Mouse (Mus musculus): Measurements from ENCODE around the gene Fkbp8. TPM values are rescaled to one million over a fixed set of nuclear protein-coding genes. Genes with fewer than 3 reads are reported as not detected.
A peak's percentile ranks its signal among the peaks of the same experiment; 100 is the strongest.

The Fkbp8 gene
- polyA plus RNA-seq, 1 experiment from 2014 or later: 425 TPM

DNA sequence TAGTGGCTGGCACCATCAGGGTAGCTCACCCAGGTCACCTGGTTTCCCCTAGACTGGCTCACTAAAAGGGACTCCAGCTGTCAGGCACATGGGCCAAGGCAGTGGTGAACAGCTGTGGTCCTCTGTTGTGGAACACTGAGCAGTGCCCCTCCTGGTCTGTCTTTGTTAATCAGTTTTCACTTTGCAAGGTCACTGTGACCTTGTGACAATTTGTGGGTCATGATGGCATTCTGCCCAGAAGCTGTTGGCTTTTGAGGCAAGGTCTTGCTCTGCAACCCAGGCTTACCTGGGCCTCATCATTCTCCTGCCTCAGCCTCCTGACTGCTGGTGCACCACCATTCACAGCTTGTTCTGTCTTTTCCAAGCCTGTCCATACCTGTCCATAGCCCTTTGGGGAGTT, 42.8 kb downstream of the Fkbp8 start:
- Histone ChIP-seq H3K27me3 (ENCODE audit: control insufficient read depth, insufficient read depth, low read depth, low read length) (no peaks in the 10 kb centered on the region), H3K36me3 (ENCODE audit: control insufficient read depth, insufficient read depth, low read length) (no peaks in the 10 kb centered on the region), H3K9ac (ENCODE audit: low read depth, low read length) (no peak overlapping the region), H3K9me3 (replicated peaks; ENCODE audit: control insufficient read depth, low read length, poor library complexity, severe bottlenecking) (no peaks in the 10 kb centered on the region), H3K4me3 (ENCODE audit: low read depth, low read length) (no peak overlapping the region), H3K27ac (ENCODE audit: low read length) (no peak overlapping the region), H3K4me1 (ENCODE audit: control insufficient read depth, insufficient read depth, low read length) (no peaks in the 10 kb centered on the region), H3K4me2 (ENCODE audit: low read length) (no peak overlapping the region)
- no peak for ATAC-seq

DNA sequence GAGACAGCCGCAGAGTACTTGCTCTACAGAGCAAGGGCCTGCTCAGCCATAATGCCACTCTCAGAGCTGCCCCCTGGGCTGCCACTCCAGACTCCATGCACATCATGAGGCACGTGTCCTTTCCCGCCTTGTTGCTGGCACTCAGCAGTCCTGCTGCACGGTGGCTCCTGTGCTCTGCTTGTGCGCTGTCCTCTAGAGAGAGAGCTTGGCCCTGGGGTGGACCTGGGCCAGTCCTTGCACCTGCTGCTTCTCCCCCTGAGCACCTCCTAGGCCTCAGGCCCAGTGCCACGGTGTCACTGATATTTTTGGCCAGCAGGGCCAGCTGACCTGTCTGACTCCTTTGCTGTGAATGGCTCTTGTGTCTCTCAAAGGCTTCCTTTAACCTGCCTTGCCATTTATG, 43.5 kb downstream of the Fkbp8 start:
- Histone ChIP-seq H3K36me3 (ENCODE audit: control insufficient read depth, insufficient read depth, low read length) (no peaks in the 10 kb centered on the region), H3K9me3 (replicated peaks; ENCODE audit: control insufficient read depth, low read length, poor library complexity, severe bottlenecking) (no peaks in the 10 kb centered on the region), H3K4me1 (ENCODE audit: control insufficient read depth, insufficient read depth, low read length) (no peaks in the 10 kb centered on the region), H3K27ac (ENCODE audit: low read length) (no peak overlapping the region), H3K9ac (ENCODE audit: low read depth, low read length) (no peak overlapping the region), H3K4me3 (ENCODE audit: low read depth, low read length) (no peak overlapping the region), H3K27me3 (ENCODE audit: control insufficient read depth, insufficient read depth, low read depth, low read length) (no peaks in the 10 kb centered on the region), H3K4me2 (ENCODE audit: low read length) (no peak overlapping the region)
- peak; percentile 37; the same call in 1 of the 2 replicates for ATAC-seq
- 77% methylated on average over 6 of the region's 6 CpGs for WGBS

DNA sequence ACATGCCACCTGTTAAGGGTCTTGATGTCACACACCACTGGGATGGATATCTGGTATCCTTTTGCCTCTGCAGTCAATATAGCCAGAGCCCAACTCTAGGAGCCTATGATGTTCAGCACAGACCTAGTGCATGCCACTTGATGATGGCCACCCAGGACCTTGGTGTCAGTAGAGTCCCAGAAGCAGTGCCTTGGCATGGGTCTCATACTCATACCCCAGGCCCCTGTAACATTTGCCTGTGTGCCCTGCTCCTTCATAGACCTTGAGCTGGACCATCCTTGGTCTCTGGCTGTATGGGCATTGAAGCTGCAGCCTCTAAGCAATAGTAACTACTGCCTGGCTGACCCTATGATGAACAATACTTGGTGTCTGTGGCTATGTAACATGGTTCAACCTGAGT, 46.8 kb downstream of the Fkbp8 start:
- ATAC-seq: no peak
- no peaks in the 10 kb centered on the region for H3K27me3 ChIP-seq (ENCODE audit: control insufficient read depth, insufficient read depth, low read depth, low read length)

DNA sequence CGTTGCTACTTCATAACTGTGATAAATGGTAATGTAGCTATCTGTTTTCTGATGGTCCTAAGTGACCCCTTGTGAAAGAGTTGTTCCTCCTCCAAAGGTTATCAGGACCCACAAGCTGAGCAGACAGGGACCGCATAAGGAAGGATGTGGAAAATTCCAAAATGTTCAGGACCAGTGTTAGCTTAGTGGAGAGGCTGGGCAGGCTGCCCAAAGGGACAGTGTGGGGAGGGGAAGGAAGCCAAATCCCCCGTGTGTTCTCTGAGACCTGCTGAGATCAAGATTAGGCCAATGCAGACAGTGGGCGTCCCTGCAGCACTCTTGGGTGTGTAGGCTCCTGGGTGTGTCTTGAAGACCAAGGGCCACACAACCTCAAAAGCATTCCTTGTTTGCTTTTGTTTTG, 47.4 kb downstream of the Fkbp8 start:
- Histone ChIP-seq H3K9ac (ENCODE audit: low read depth, low read length) (no peak overlapping the region), H3K36me3 (ENCODE audit: control insufficient read depth, insufficient read depth, low read length) (peaks cover 8% of the 10 kb centered on the region), H3K27me3 (ENCODE audit: control insufficient read depth, insufficient read depth, low read depth, low read length) (no peaks in the 10 kb centered on the region), H3K4me3 (ENCODE audit: low read depth, low read length) (no peak overlapping the region), H3K9me3 (replicated peaks; ENCODE audit: control insufficient read depth, low read length, poor library complexity, severe bottlenecking) (no peaks in the 10 kb centered on the region), H3K4me2 (ENCODE audit: low read length) (no peak overlapping the region), H3K27ac (ENCODE audit: low read length) (no peak overlapping the region), H3K4me1 (ENCODE audit: control insufficient read depth, insufficient read depth, low read length) (no peaks in the 10 kb centered on the region)
- no peak for ATAC-seq
- WGBS: 83% methylated on average over 4 of the region's 4 CpGs

More for the DNA sequence above, 46.8 kb downstream of the Fkbp8 start:
- Histone ChIP-seq H3K4me2 (ENCODE audit: low read length) (no peak overlapping the region), H3K4me3 (ENCODE audit: low read depth, low read length) (no peak overlapping the region), H3K27ac (ENCODE audit: low read length) (no peak overlapping the region), H3K9me3 (replicated peaks; ENCODE audit: control insufficient read depth, low read length, poor library complexity, severe bottlenecking) (no peaks in the 10 kb centered on the region), H3K36me3 (ENCODE audit: control insufficient read depth, insufficient read depth, low read length) (peaks cover 7% of the 10 kb centered on the region), H3K4me1 (ENCODE audit: control insufficient read depth, insufficient read depth, low read length) (no peaks in the 10 kb centered on the region), H3K9ac (ENCODE audit: low read depth, low read length) (no peak overlapping the region)

DNA sequence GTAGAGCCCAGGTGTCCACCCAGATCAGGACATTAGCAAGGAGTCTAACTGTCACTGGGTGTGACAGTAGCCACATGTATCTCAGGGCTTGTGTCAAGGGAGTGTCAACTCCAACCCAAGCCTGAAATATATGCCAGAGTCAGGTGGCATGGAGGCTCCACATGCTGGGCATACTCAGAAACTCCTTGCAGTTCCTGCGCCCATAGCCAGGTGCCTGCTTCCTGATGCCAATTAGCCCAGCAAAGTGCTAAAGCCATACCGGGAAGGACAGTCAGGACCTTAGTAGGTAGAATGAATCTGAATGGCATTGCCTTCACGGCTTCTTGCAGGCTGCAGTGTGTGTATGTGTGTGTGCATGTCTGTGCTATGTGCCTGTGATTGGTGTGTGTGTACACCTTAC, 49.7 kb downstream of the Fkbp8 start:
- Histone ChIP-seq H3K4me3 (ENCODE audit: low read depth, low read length) (no peak overlapping the region), H3K4me1 (ENCODE audit: control insufficient read depth, insufficient read depth, low read length) (no peaks in the 10 kb centered on the region), H3K9me3 (replicated peaks; ENCODE audit: control insufficient read depth, low read length, poor library complexity, severe bottlenecking) (no peaks in the 10 kb centered on the region), H3K27me3 (ENCODE audit: control insufficient read depth, insufficient read depth, low read depth, low read length) (no peaks in the 10 kb centered on the region), H3K36me3 (ENCODE audit: control insufficient read depth, insufficient read depth, low read length) (peaks cover 17% of the 10 kb centered on the region), H3K27ac (ENCODE audit: low read length) (no peak overlapping the region), H3K9ac (ENCODE audit: low read depth, low read length) (no peak overlapping the region), H3K4me2 (ENCODE audit: low read length) (no peak overlapping the region)
- no peak for ATAC-seq
- WGBS: 95% methylated on average over 3 of the region's 3 CpGs

DNA sequence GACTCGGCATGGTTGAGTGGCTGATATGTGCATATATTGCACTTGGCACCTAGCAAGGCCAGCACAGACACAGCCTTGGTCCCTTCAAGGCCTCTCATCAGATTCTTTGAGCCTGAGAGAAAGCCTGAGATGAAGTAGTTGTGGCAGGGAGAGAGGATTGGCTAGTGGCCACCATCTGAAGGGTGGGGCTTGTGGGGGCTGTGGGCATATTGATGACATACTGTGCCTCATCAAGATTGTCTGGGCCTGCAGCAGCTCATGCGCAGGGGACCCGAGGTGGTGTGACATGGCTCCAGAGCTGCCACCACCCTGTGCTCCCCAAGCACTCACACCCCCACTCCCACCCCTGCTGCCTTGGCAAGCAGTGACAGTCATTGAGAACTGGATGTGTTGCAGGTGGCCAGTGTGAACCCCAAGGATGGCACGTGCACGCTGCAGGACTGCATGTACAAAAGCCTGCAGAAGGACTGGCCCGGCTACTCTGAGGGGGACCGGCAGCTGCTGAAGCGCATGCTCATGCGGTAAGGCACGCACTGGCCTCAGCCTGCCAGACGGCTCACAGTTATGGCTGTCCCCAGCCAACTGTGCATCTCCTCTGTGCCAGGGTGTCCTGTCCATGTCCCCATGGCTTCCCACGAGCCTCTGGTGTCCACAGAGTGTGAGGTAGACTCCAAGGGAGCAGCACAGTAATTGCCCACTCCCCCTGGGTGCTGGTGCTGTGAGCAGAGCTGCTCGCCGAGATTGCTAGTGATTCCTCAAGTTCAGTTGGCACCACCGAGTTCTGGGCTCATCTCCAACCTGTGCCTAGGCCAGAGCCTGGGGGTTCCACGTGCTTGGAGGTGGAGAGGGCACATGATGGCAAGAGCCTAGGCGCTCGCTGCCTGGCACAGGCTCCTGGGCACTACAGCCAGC, 56.2 kb downstream of the Fkbp8 start:
- Histone ChIP-seq H3K9ac (ENCODE audit: low read depth, low read length) (no peak overlapping the region), H3K4me2 (ENCODE audit: low read length) (no peak overlapping the region), H3K27ac (ENCODE audit: low read length) (no peak overlapping the region), H3K9me3 (replicated peaks; ENCODE audit: control insufficient read depth, low read length, poor library complexity, severe bottlenecking) (no peaks in the 10 kb centered on the region), H3K27me3 (ENCODE audit: control insufficient read depth, insufficient read depth, low read depth, low read length) (no peaks in the 10 kb centered on the region), H3K36me3 (ENCODE audit: control insufficient read depth, insufficient read depth, low read length) (peaks cover 43% of the 10 kb centered on the region), H3K4me1 (ENCODE audit: control insufficient read depth, insufficient read depth, low read length) (no peaks in the 10 kb centered on the region), H3K4me3 (ENCODE audit: low read depth, low read length) (no peak overlapping the region)
- ATAC-seq: no peak
- WGBS: 93% methylated on average over 18 of the region's 18 CpGs

DNA sequence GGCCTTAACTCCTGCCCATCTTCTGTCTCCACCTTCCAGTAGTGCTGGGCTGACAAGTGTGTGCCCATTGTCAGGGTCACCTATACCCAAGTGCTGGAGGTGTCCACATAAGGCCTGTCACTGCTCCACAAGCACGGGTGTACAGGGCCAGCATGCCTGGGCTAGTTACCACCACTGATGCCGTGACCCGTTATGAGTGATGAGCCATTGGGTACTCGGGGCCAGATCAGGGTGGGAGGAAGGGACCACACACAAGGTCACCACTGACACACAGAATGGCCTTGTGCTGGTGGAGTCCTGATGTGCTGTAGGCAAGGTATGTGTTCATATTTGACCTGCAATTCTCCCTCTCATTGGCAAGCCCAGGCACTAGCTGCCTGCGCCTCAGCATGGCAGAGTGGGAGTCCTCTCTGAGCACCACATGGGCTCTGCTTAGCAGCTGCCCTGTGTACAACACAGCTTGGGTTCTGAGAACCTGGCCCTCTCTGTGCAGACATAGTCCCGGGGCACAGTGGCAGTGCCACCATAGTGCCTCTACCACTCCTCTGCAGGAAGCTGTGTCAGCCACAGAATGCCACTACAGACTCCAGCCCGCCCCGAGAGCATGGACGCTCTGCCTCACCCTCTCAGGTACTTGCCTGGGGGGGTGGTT, 57.2 kb downstream of the Fkbp8 start:
- Histone ChIP-seq H3K4me1 (ENCODE audit: control insufficient read depth, insufficient read depth, low read length) (no peaks in the 10 kb centered on the region), H3K4me3 (ENCODE audit: low read depth, low read length) (no peak overlapping the region), H3K9me3 (replicated peaks; ENCODE audit: control insufficient read depth, low read length, poor library complexity, severe bottlenecking) (no peaks in the 10 kb centered on the region), H3K27ac (ENCODE audit: low read length) (no peak overlapping the region), H3K27me3 (ENCODE audit: control insufficient read depth, insufficient read depth, low read depth, low read length) (no peaks in the 10 kb centered on the region), H3K4me2 (ENCODE audit: low read length) (no peak overlapping the region), H3K36me3 (ENCODE audit: control insufficient read depth, insufficient read depth, low read length) (peaks cover 42% of the 10 kb centered on the region), H3K9ac (ENCODE audit: low read depth, low read length) (no peak overlapping the region)
- peak; percentile 36; the same call in 1 of the 2 replicates for ATAC-seq
- WGBS: 92% methylated on average over 9 of the region's 9 CpGs
